Comparison of ENCODE assay signal across 17 mouse cellular contexts in genomic region chr14:59052421-59052820, GRCm38 (mm10).
"Had no signal": no experiment of that assay in that cellular context is flagged by ENCODE, and none has a peak within 500 bp of the region (broad histone marks: within the 10 kb centered on the region; RNA-seq: fewer than 3 reads in every experiment).

No protein-coding gene starts in this region.

- H3K9ac ChIP-seq: neural tube, embryonic 12.5 days; neural tube, embryonic 13.5 days; neural tube, embryonic 15.5 days; stomach, embryonic 15.5 days had no signal

- H3K27ac ChIP-seq: neural tube, embryonic 12.5 days; neural tube, embryonic 13.5 days; neural tube, embryonic 15.5 days; stomach, embryonic 15.5 days; stomach, postnatal 0 days had no signal

- H3K9me3 ChIP-seq: neural tube, embryonic 12.5 days; neural tube, embryonic 13.5 days; neural tube, embryonic 15.5 days; stomach, embryonic 15.5 days had no signal

- H3K4me1 ChIP-seq: neural tube, embryonic 12.5 days; stomach, embryonic 15.5 days had no signal

- H3K27me3 ChIP-seq: neural tube, embryonic 12.5 days; neural tube, embryonic 13.5 days; neural tube, embryonic 15.5 days; stomach, embryonic 15.5 days had no signal

- DNase-seq: retina, postnatal 1 day; right cerebral cortex, adult 18-20 months; right cerebral cortex, postnatal 14 days; right cerebral cortex, postnatal 25 days; right cerebral cortex, postnatal 4 days; spleen, adult 18-20 months; thymus, adult 18-20 months; thymus, adult 2 months; thymus, postnatal 14 days; thymus, postnatal 25 days; thymus, postnatal 36 days; thymus, postnatal 4 days had no signal

- H3K36me3 ChIP-seq: neural tube, embryonic 12.5 days; neural tube, embryonic 13.5 days; neural tube, embryonic 15.5 days; stomach, embryonic 15.5 days had no signal

- H3K4me2 ChIP-seq: neural tube, embryonic 12.5 days; neural tube, embryonic 13.5 days; neural tube, embryonic 15.5 days; stomach, embryonic 15.5 days had no signal

- H3K4me3 ChIP-seq: neural tube, embryonic 12.5 days; neural tube, embryonic 13.5 days; neural tube, embryonic 15.5 days; stomach, embryonic 15.5 days had no signal
